Mouse (Mus musculus): ENCODE results near the gene Zfyve26. TPM values are rescaled to one million over a fixed set of nuclear protein-coding genes. Genes with fewer than 3 reads are reported as not detected.
"Not testable (repeated sequence)": the region's sequence is repeated elsewhere in the genome, so short reads cannot be mapped to it uniquely, and the experiment has no call there.

Gene Zfyve26
- total RNA-seq, 1 experiment = 22.8 TPM

DNA sequence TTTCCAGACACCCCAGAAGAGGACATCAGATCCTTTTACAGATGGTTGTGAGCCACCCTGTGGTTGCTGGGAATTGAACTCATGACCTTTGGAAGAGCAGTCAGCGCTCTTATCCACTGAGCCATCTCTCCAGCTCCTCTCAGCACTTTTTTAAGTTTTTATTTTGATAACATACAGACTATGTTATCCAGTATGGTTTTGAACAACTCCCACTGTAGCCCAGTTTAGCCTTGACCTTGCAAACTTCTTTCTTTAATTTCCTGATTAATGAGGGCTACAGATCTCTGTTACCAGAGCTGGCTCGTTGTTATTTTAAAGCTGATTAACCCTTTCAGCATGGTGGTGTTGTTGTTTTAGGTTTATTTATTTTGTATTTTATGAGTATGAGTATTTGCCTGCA is 30.1 kb upstream of the Zfyve26 start:
- DNase-seq (ENCODE audit: low read depth, low spot score) = no peak
- no peak overlapping the region for H3K9ac ChIP-seq (ENCODE audit: insufficient read depth, low read depth, low read length, poor library complexity, severe bottlenecking)

DNA sequence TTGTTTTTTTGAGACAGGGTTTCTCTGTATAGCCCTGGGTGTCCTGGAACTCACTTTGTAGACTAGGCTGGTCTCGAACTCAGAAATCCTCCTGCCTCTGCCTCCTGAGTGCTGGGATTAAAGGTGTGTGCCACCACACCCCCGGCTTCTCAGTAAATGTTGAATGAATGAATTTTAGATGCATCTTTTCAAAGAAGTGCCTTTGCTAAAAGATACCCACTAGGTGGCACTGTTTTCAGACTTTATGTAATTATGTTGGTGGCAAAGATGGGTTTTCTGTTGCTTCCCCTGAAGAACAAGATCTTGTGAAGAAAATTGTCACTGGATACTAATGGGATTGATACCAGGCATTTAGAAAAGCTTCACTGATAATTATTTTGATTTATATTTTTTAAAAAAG is 26.4 kb upstream of the Zfyve26 start:
- DNase-seq (ENCODE audit: low read depth, low spot score); H3K36me3 ChIP-seq (ENCODE audit: control insufficient read depth, insufficient read depth, low read length, poor library complexity, severe bottlenecking); H3K4me1 ChIP-seq (ENCODE audit: control insufficient read depth in 2 of 2, insufficient read depth in 2 of 2, low read length in 2 of 2, poor library complexity in 1 of 2); in situ Hi-C loops (cut with MboI; ENCODE audit: low sequenced_read_pairs in 2 of 2, unreplicated experiment in 2 of 2); H3K9ac ChIP-seq (ENCODE audit: insufficient read depth, low read depth, low read length, poor library complexity, severe bottlenecking); H3K4me3 ChIP-seq (ENCODE audit: insufficient read depth in 1 of 2, low read depth in 1 of 2, low read length in 2 of 2, poor library complexity in 1 of 2, severe bottlenecking in 1 of 2); H3K27ac ChIP-seq (ENCODE audit: insufficient read depth, low read depth, low read length, poor library complexity, severe bottlenecking); H3K9me3 ChIP-seq (ENCODE audit: control insufficient read depth, insufficient read depth, low read depth, low read length): not testable (repeated sequence)

More for the DNA sequence above, 30.1 kb upstream of the Zfyve26 start:
- Histone ChIP-seq H3K4me3 (ENCODE audit: insufficient read depth in 1 of 2, low read depth in 1 of 2, low read length in 2 of 2, poor library complexity in 1 of 2, severe bottlenecking in 1 of 2) (no peak overlapping the region), H3K9me3 (ENCODE audit: control insufficient read depth, insufficient read depth, low read depth, low read length) (no peaks in the 10 kb centered on the region), H3K36me3 (ENCODE audit: control insufficient read depth, insufficient read depth, low read length, poor library complexity, severe bottlenecking) (peaks cover 2% of the 10 kb centered on the region; the same call in 1 of the 2 replicates), H3K27ac (ENCODE audit: insufficient read depth, low read depth, low read length, poor library complexity, severe bottlenecking) (no peak overlapping the region), H3K4me1 (ENCODE audit: control insufficient read depth in 2 of 2, insufficient read depth in 2 of 2, low read length in 2 of 2, poor library complexity in 1 of 2) (0 out of 4 replicates have a peak, but pooled peaks cover 4% of the 10 kb centered on the region in 2 experiments)
- TF ChIP-seq HCFC1 (IDR thresholded peaks at IDR 0.05; ENCODE audit: borderline replicate concordance, insufficient read depth, low read length) (no peak), CHD2 (IDR thresholded peaks at IDR 0.05; ENCODE audit: low read depth, low read length) (no peak), ZNF384 (IDR thresholded peaks at IDR 0.05; ENCODE audit: low read depth, low read length) (no peak), MAFK (IDR thresholded peaks at IDR 0.05; ENCODE audit: insufficient read depth, low read depth, low read length) (no peak), ZC3H11A (IDR thresholded peaks at IDR 0.05; ENCODE audit: borderline replicate concordance, low read depth, low read length) (no peak)
- in situ Hi-C loops (cut with MboI; ENCODE audit: low sequenced_read_pairs in 2 of 2, unreplicated experiment in 2 of 2) = no loop called here

DNA sequence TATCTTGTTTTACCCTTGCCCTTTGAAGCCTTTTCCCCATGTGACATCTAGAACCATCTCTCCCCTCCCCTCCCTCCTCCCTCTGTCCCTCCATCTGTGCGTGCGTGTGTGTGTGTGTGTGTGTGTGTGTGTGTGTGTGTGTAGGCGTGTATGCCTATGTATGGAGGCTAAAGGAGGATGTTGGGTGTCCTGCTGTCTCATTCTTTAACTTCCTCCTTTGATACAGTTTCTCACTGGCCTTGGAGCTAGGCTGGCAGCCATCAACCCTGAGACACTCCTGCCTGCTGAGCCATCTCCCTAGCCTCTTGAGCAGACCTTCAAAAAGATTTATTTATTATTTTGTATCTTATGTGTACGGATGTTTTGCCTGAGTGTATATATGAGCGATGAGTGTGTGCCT is 24.8 kb upstream of the Zfyve26 start:
- no peaks in the 10 kb centered on the region for H3K9me3 ChIP-seq (ENCODE audit: control insufficient read depth, insufficient read depth, low read depth, low read length)
- in situ Hi-C loops (cut with MboI; ENCODE audit: low sequenced_read_pairs in 2 of 2, unreplicated experiment in 2 of 2) = no loop called here
- DNase-seq (ENCODE audit: low read depth, low spot score) = no peak
- H3K27ac ChIP-seq (ENCODE audit: insufficient read depth, low read depth, low read length, poor library complexity, severe bottlenecking) = no peak overlapping the region
- peaks cover 4% of the 10 kb centered on the region; the same call in 1 of the 2 replicates for H3K36me3 ChIP-seq (ENCODE audit: control insufficient read depth, insufficient read depth, low read length, poor library complexity, severe bottlenecking)
- no peak for TF ChIP-seq ZNF384 (IDR thresholded peaks at IDR 0.05; ENCODE audit: low read depth, low read length)
- TF ChIP-seq CHD2 (IDR thresholded peaks at IDR 0.05; ENCODE audit: low read depth, low read length) = no peak
- H3K4me1 ChIP-seq (ENCODE audit: control insufficient read depth in 2 of 2, insufficient read depth in 2 of 2, low read length in 2 of 2, poor library complexity in 1 of 2) = no peaks in the 10 kb centered on the region
- no peak overlapping the region for H3K9ac ChIP-seq (ENCODE audit: insufficient read depth, low read depth, low read length, poor library complexity, severe bottlenecking)
- H3K4me3 ChIP-seq (ENCODE audit: insufficient read depth in 1 of 2, low read depth in 1 of 2, low read length in 2 of 2, poor library complexity in 1 of 2, severe bottlenecking in 1 of 2) = no peak overlapping the region

DNA sequence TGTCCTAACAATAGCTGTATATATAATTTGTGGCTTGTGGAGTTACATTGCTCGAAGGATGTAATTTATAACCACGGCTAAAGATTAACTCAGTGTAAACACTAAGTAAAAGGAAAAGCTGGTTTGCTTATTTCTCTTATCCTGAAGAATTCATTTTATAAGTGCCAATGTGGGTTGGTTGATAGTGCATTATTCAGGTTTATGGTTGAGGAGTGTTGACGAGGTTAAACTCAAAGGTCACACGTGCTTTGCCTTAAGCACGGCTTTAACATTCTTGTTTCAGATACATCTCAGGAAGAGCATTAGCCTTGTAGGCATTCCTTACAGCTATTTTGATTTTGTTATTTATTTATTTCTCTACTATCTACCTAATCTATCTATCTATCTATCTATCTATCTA is 21.2 kb upstream of the Zfyve26 start:
- H3K9ac ChIP-seq (ENCODE audit: insufficient read depth, low read depth, low read length, poor library complexity, severe bottlenecking) = no peak overlapping the region
- H3K4me3 ChIP-seq (ENCODE audit: insufficient read depth in 1 of 2, low read depth in 1 of 2, low read length in 2 of 2, poor library complexity in 1 of 2, severe bottlenecking in 1 of 2) = no peak overlapping the region
- no peak for TF ChIP-seq CHD2 (IDR thresholded peaks at IDR 0.05; ENCODE audit: low read depth, low read length)
- no peak for TF ChIP-seq MAFK (IDR thresholded peaks at IDR 0.05; ENCODE audit: insufficient read depth, low read depth, low read length)
- TF ChIP-seq HCFC1 (IDR thresholded peaks at IDR 0.05; ENCODE audit: borderline replicate concordance, insufficient read depth, low read length) = no peak
- TF ChIP-seq ZNF384 (IDR thresholded peaks at IDR 0.05; ENCODE audit: low read depth, low read length) = no peak
- no peak for TF ChIP-seq ZC3H11A (IDR thresholded peaks at IDR 0.05; ENCODE audit: borderline replicate concordance, low read depth, low read length)
- peaks cover 5% of the 10 kb centered on the region for H3K36me3 ChIP-seq (ENCODE audit: control insufficient read depth, insufficient read depth, low read length, poor library complexity, severe bottlenecking)
- no peak overlapping the region for H3K27ac ChIP-seq (ENCODE audit: insufficient read depth, low read depth, low read length, poor library complexity, severe bottlenecking)
- no peak for DNase-seq (ENCODE audit: low read depth, low spot score)
- H3K9me3 ChIP-seq (ENCODE audit: control insufficient read depth, insufficient read depth, low read depth, low read length) = no peaks in the 10 kb centered on the region
- no peaks in the 10 kb centered on the region for H3K4me1 ChIP-seq (ENCODE audit: control insufficient read depth in 2 of 2, insufficient read depth in 2 of 2, low read length in 2 of 2, poor library complexity in 1 of 2)
- in situ Hi-C loops (cut with MboI; ENCODE audit: low sequenced_read_pairs in 2 of 2, unreplicated experiment in 2 of 2) = no loop called here

GRCm38 (mm10) chr12:79313721-79314120 is 17.6 kb upstream of the Zfyve26 start:
- Histone ChIP-seq H3K36me3 (ENCODE audit: control insufficient read depth, insufficient read depth, low read length, poor library complexity, severe bottlenecking) (peaks cover 5% of the 10 kb centered on the region), H3K9me3 (ENCODE audit: control insufficient read depth, insufficient read depth, low read depth, low read length) (no peaks in the 10 kb centered on the region), H3K4me1 (ENCODE audit: control insufficient read depth in 2 of 2, insufficient read depth in 2 of 2, low read length in 2 of 2, poor library complexity in 1 of 2) (no peaks in the 10 kb centered on the region), H3K9ac (ENCODE audit: insufficient read depth, low read depth, low read length, poor library complexity, severe bottlenecking) (no peak overlapping the region), H3K27ac (ENCODE audit: insufficient read depth, low read depth, low read length, poor library complexity, severe bottlenecking) (no peak overlapping the region), H3K4me3 (ENCODE audit: insufficient read depth in 1 of 2, low read depth in 1 of 2, low read length in 2 of 2, poor library complexity in 1 of 2, severe bottlenecking in 1 of 2) (no peak overlapping the region)
- DNase-seq (ENCODE audit: low read depth, low spot score) = no peak
- in situ Hi-C loops (cut with MboI; ENCODE audit: low sequenced_read_pairs in 2 of 2, unreplicated experiment in 2 of 2) = no loop called here
- TF ChIP-seq HCFC1 (IDR thresholded peaks at IDR 0.05; ENCODE audit: borderline replicate concordance, insufficient read depth, low read length) = no peak
- no peak for TF ChIP-seq ZNF384 (IDR thresholded peaks at IDR 0.05; ENCODE audit: low read depth, low read length)
- TF ChIP-seq MAFK (IDR thresholded peaks at IDR 0.05; ENCODE audit: insufficient read depth, low read depth, low read length) = no peak
- TF ChIP-seq CHD2 (IDR thresholded peaks at IDR 0.05; ENCODE audit: low read depth, low read length) = no peak
- no peak for TF ChIP-seq ZC3H11A (IDR thresholded peaks at IDR 0.05; ENCODE audit: borderline replicate concordance, low read depth, low read length)
